Mouse (Mus musculus) mouse embryonic stem cell (cell line): ENCODE data around the gene Zfp553.

Experiments used
- in situ Hi-C, 2 experiments: fragments of 300-500 bp; cut with MboI; formaldehyde crosslinking; loops; 1 replicate in 1 of 2; 3 replicates in 1 of 2; pipeline ENCODE4 v1.14.3; 2019 to 2020; ENCODE audit warnings: low sequenced_read_pairs in 2 of 2, low pct_unique_long_range_greater_than_20kb in 1 of 2, mixed read lengths in 1 of 2; ENCODE audit not compliant: unreplicated experiment in 1 of 2

Gene Zfp553

DNA sequence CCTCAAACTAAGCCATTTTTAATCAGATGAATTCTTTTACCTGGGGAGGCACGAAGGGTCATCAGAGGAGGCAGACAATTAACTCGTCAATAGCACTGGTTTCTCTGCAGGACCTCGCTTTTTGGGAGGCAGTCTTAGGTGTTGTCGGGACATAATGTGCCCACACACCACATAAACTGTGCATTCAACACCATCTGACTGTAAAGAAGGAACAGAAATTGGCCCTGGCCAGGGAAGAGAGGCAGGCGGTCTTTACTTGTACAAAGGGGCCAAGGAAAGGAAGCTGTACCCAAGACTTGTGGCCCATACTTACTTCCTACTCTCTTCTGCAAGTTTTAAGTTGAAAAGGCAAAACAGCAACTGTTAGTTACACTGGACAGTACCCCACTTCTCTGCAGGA lies 23.7 kb downstream of the Zfp553 start:
- in situ Hi-C loops: no loop called here

DNA sequence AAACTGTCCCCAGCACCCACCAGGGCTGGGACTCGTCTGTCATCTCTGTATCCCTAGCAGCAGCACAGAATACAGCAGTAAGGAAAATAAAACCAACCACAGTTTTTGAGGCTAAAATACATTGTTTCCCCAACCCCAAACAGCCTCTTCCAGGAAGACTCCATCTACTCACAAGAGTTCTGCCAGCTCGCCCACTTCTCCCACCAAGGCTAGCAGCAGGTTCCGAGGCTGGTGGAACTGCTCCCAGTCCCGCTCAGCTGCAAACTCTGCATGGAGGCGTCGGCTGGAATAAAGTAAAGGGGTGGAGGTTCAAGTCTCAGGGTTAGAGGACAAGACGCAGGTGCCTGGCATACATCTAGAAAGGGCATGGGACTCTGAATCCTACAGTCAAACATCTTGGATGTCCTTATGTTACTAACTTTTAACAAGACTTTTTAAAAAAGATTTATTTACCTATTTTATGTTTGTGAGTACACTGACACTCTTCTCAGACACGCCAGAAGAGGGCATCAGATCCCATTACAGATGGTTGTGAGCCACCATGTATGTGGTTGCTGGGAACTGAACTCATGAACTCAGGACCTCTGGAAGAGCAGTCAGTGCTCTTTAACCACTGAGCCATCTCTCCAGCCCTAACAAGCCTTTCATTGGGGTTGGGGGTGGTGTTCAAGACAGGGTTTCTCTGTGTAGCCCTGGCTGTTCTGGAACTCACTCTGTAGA lies 26.5 kb downstream of the Zfp553 start:
- in situ Hi-C loops: no loop called here

DNA sequence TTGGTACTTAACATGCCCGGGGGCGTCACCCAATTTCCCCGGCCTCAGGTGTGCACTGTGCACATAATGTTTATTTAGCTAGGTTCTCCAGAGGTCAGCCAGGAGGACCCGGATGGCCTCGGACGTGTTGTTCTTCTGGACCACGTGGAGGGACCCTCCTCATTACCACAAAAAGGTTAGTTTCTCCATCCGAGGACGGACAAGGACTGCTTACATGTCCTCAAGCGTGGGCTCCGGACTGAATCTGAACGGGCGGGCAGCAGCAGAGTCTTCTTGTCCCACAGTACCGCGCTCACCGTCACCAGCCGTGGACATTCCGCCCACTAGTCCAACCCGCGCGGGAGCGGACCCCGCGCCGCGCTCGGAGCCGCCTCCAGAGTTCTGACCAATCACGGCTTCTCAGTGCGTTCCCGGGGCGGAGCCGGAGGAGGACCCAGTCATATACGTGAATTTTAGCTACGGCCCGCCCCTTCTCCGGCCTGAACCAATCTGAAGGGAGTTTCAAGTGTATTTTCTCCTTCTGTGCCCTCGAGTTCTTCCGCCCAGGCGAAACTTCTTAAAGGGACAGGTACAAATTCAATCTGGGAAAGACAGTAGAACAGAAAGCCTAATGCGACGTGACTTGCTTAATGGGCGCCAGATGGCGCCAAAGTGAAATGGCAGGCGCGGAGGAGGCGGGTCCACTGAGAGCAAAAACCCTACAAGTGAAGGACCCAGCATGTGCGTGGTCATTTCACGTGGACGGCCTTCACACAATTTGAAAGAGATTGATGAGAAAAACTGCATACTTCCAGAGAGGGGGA lies 27.6 kb downstream of the Zfp553 start, which contains the start of gene Dctpp1:
Gene Dctpp1, minus strand, starts transcription at position 401 of the 803 bp plus-strand sequence.
- in situ Hi-C loops: no loop called here

GRCm38 (mm10) chr7:127262218-127262961 lies 29.5 kb downstream of the Zfp553 start:
- in situ Hi-C loops: no loop called here

GRCm38 (mm10) chr7:127263526-127263925 lies 30.7 kb downstream of the Zfp553 start:
- in situ Hi-C loops: no loop called here

DNA sequence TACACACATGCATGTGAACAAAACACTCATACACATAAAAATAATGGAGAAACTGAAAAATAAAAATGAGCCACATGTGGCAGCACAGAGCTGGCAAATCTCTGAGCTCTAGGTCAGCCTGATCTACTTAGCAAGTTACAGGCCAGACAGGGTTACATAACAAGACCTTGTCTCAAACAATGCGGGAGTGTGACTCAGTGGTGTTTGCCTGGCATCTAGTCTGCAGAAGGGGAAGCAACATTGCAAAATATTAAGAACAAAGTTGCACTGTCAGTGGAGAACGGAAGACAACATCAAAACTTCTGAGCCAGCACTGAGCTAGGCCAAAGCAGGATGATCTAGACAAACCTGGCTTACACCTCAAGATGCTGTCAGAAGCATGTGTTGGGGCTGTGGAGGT lies 37.4 kb downstream of the Zfp553 start:
- in situ Hi-C loops: no loop called here

GRCm38 (mm10) chr7:127270666-127271065 lies 37.8 kb downstream of the Zfp553 start:
- in situ Hi-C loops: no loop called here

- in situ Hi-C loops: no loop called here
These were observed 38.2 kb downstream of the Zfp553 start for GRCm38 (mm10) chr7:127271093-127271492.

DNA sequence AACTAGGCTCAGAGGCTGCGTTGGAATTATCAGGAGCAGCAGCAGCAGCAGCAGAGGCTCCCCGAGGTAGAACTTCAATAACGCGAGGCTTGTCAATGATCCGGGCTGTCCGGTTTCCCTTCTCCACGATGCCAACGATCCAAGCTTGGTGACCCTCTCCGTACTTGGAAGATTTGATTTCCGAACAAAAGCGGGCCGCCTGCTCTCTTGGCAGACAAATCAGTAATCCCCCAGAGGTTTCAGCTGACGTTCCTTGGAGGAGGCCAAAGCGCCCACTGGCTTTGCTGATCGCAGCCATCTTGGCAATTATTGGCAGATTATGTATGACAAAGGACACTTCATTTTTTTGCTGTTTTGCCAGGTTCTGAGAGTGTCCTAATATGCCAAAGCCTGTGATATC lies 39.7 kb downstream of the Zfp553 start:
- in situ Hi-C loops: no loop called here

- in situ Hi-C loops: no loop called here
These were observed 40.5 kb downstream of the Zfp553 start for GRCm38 (mm10) chr7:127273118-127273923.

- in situ Hi-C loops: no loop called here
These were observed 41.3 kb downstream of the Zfp553 start, which contains the start of gene Sephs2 for GRCm38 (mm10) chr7:127273925-127274789. Sephs2 (minus strand) TSS chr7:127274055.

- in situ Hi-C loops: no loop called here
These were observed 43.7 kb downstream of the Zfp553 start for GRCm38 (mm10) chr7:127276519-127276961.

- in situ Hi-C loops: no loop called here
These were observed 45.5 kb downstream of the Zfp553 start for GRCm38 (mm10) chr7:127278311-127278710.

DNA sequence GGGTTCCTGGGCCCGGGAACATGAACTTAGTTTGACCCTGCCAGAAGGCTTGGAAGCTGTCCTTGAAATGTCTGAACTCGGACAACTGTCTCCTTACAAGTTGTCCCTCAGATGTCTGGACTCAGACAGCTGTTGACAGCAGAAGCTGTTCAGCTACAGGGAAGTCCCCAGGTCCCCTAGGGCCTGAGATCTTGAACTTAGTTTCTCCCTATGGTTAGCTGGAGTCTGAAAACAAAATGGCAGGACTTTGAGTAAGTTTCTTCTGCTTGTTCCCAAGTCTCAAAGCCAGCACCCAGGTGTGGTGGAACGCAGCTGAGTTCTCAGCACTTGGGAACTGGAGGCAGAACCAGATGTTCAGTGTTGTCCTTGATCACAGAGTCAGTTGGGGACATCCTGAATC lies 47.2 kb downstream of the Zfp553 start:
- in situ Hi-C loops: no loop called here

GRCm38 (mm10) chr7:127281114-127281513 lies 48.3 kb downstream of the Zfp553 start:
- in situ Hi-C loops: no loop called here

- in situ Hi-C loops: no loop called here
These were observed 49.3 kb downstream of the Zfp553 start for GRCm38 (mm10) chr7:127282190-127282589.

GRCm38 (mm10) chr7:127285154-127285553 lies 52.3 kb downstream of the Zfp553 start:
- in situ Hi-C loops: no loop called here
